Mouse (Mus musculus) myocyte (in vitro differentiated cells): Measurements from ENCODE around the gene Tnks2.

ENCODE experiments used
- E2F4 ChIP-seq: IDR thresholded peaks from one replicate; pipeline ENCODE4 v1.6.1; 2011; ENCODE audit warnings: mild to moderate bottlenecking, control low read depth, moderate library complexity; ENCODE audit not compliant: insufficient read depth
- REST ChIP-seq: IDR thresholded peaks from one replicate; pipeline ENCODE4 v1.6.1; 2011; ENCODE audit warnings: mild to moderate bottlenecking, control low read depth, moderate library complexity; ENCODE audit not compliant: insufficient read depth, insufficient read length

DNA sequence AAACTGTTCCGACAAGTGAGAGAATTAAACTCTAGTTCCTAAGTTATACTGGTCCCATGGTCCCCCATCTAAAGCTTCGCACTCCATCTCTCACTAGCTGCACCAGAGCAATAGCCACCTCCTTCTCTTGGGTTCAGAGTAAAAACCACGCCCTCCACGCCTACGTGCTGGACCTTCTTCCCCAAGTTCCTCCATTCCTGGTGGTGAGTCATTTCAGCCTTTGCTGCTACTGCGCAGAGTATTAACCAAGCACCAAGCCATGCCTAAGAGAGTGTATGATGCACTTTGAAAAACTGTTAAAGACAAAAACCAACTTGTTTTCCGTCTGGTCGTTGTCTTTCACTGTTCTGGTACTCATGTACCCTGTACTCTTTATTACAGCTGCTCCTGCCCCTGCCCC is 41.4 kb upstream of the Tnks2 start:
- no peak for TF ChIP-seq E2F4
- no peak for TF ChIP-seq REST
